Mouse (Mus musculus): ENCODE results near the gene Gabarap. TPM values are rescaled to one million over a fixed set of nuclear protein-coding genes. Genes with fewer than 3 reads are reported as not detected.

The Gabarap gene
- total RNA-seq, 2 experiments from 2014 or later: 142 to 178 TPM

GRCm38 (mm10) chr11:70040184-70040583 lies 49.2 kb downstream of the Gabarap start:
- intact Hi-C loops (cut with DNase I): no loop called here

GRCm38 (mm10) chr11:70042309-70043085 lies 51.6 kb downstream of the Gabarap start:
- no peak for DNase-seq
- intact Hi-C loops (cut with DNase I): no loop called here

More at GRCm38 (mm10) chr11:70040184-70040583, 49.2 kb downstream of the Gabarap start:
- no peak for DNase-seq

- intact Hi-C loops (cut with DNase I): no loop called here
- no peak for DNase-seq
These were observed 52.7 kb downstream of the Gabarap start for GRCm38 (mm10) chr11:70043665-70044064.

Small RNAs within 50 kb of the gene (microRNA-seq; reads per million reads assigned to microRNA genes)
- 0 reads per million in 2 experiments for gene Gm44349
- 688 to 800 reads per million in 2 experiments for gene Mir324

Other genes starting within 250 kb of the Gabarap start
- gene Polr2a, start 232.5 kb upstream of the Gabarap start, total RNA-seq (2021): 10 to 100 TPM; 28.7 to 29.2 TPM
- gene Slc35g3, start 229.2 kb upstream of the Gabarap start, total RNA-seq (2021): not detected
- 10 to 100 TPM; 24.3 to 26.2 TPM for gene Zbtb4, start 225.2 kb upstream of the Gabarap start, total RNA-seq (2021)
- gene Chrnb1, start 195.2 kb upstream of the Gabarap start, total RNA-seq (2021): 10 to 100 TPM; 29.2 to 33.1 TPM
- 1 to 10 TPM; 4.6 to 4.8 TPM for gene Fgf11, start 189.3 kb upstream of the Gabarap start, total RNA-seq (2021)
- gene Tmem102, start 185.5 kb upstream of the Gabarap start, total RNA-seq (2021): under 1 TPM; 0.12 to 0.20 TPM
- not detected for gene Gm39566, start 175.8 kb upstream of the Gabarap start, total RNA-seq (2021)
- gene Spem2, start 172.7 kb upstream of the Gabarap start, total RNA-seq (2021): not detected
- gene Spem1, start 169.0 kb upstream of the Gabarap start, total RNA-seq (2021): not detected
- gene Nlgn2, start 153.4 kb upstream of the Gabarap start, total RNA-seq (2021): 1 to 10 TPM; 2.4 to 2.9 TPM
- gene Tmem256, start 152.6 kb upstream of the Gabarap start, total RNA-seq (2021): 100 to 1,000 TPM; 104 to 140 TPM
- 10 to 100 TPM; 10.6 to 11.2 TPM for gene Plscr3, start 144.8 kb upstream of the Gabarap start, total RNA-seq (2021)
- not detected for gene Tnk1, start 132.4 kb upstream of the Gabarap start, total RNA-seq (2021)
- gene Tmem95, start 113.1 kb upstream of the Gabarap start, total RNA-seq (2021): not detected
- gene Kctd11, start 109.7 kb upstream of the Gabarap start, total RNA-seq (2021): 1 to 10 TPM; 1.3 to 1.5 TPM
- gene Acap1, start 95.6 kb upstream of the Gabarap start, total RNA-seq (2021): 1 to 10 TPM in 1 of 2 experiments, under 1 TPM in 1; 0.27 to 1.1 TPM
- under 1 TPM in 1 of 2 experiments, not detected in 1; 0.59 TPM for gene 2810408A11Rik, start 90.2 kb upstream of the Gabarap start, total RNA-seq (2021)
- 10 to 100 TPM; 22.9 to 23.1 TPM for gene Neurl4, start 90.1 kb upstream of the Gabarap start, total RNA-seq (2021)
- 10 to 100 TPM; 33.9 to 42.5 TPM for gene Gps2, start 77.3 kb upstream of the Gabarap start, total RNA-seq (2021)
- 100 to 1,000 TPM; 402 to 432 TPM for gene Eif5a, start 69.2 kb upstream of the Gabarap start, total RNA-seq (2021)
- gene Ybx2, start 55.3 kb upstream of the Gabarap start, total RNA-seq (2021): 10 to 100 TPM in 1 of 2 experiments, 1 to 10 TPM in 1; 5.4 to 10.6 TPM
- gene Slc2a4, start 43.0 kb upstream of the Gabarap start, total RNA-seq (2021): 100 to 1,000 TPM; 382 to 407 TPM
- not detected for gene Cldn7, start 26.4 kb upstream of the Gabarap start, total RNA-seq (2021)
- gene Ctdnep1, start 10.0 kb upstream of the Gabarap start, total RNA-seq (2021): 100 to 1,000 TPM; 171 to 246 TPM
- 10 to 100 TPM; 29.0 to 34.6 TPM for gene Elp5, start 8.6 kb upstream of the Gabarap start, total RNA-seq (2021)
- gene Phf23, start 4.6 kb downstream of the Gabarap start, total RNA-seq (2021): 10 to 100 TPM; 12.6 to 16.5 TPM
- 1 to 10 TPM; 3.3 to 4.6 TPM for gene Dvl2, start 9.5 kb downstream of the Gabarap start, total RNA-seq (2021)
- gene Acadvl, start 24.3 kb downstream of the Gabarap start, total RNA-seq (2021): 100 to 1,000 TPM; 320 to 384 TPM
- gene Dlg4, start 25.8 kb downstream of the Gabarap start, total RNA-seq (2021): 1 to 10 TPM; 4.9 to 6.5 TPM
- not detected for gene Asgr1, start 62.9 kb downstream of the Gabarap start, total RNA-seq (2021)
- gene Asgr2, start 101.5 kb downstream of the Gabarap start, total RNA-seq (2021): not detected
- gene Mgl2, start 139.2 kb downstream of the Gabarap start, total RNA-seq (2021): 1 to 10 TPM; 1.1 to 1.2 TPM
- 1 to 10 TPM; 1.8 to 2.0 TPM for gene Clec10a, start 165.1 kb downstream of the Gabarap start, total RNA-seq (2021)
- gene Slc16a11, start 221.6 kb downstream of the Gabarap start, total RNA-seq (2021): under 1 TPM; 0.46 to 0.49 TPM
- under 1 TPM; 0.74 to 0.94 TPM for gene Slc16a13, start 229.9 kb downstream of the Gabarap start, total RNA-seq (2021)
- 1 to 10 TPM; 3.7 to 6.5 TPM for gene Bcl6b, start 238.7 kb downstream of the Gabarap start, total RNA-seq (2021)
- 10 to 100 TPM; 29.3 to 31.9 TPM for gene 0610010K14Rik, start 246.8 kb downstream of the Gabarap start, total RNA-seq (2021)
- 1 to 10 TPM; 1.3 to 2.4 TPM for gene Gm21988, start 248.7 kb downstream of the Gabarap start, total RNA-seq (2021)
- 100 to 1,000 TPM in 1 of 2 experiments, 10 to 100 TPM in 1; 94.6 to 110 TPM for gene Rnasek, start 248.7 kb downstream of the Gabarap start, total RNA-seq (2021)